Mouse (Mus musculus) naive thymus-derived CD4-positive, alpha-beta T cell, adult 2 months (primary cell): ENCODE data around the gene Scrn2.
A peak's percentile ranks its signal among the peaks of the same experiment; 100 is the strongest.

Experiments
- DNase-seq: peaks from one replicate; pipeline ENCODE4 v3.0.0-alpha.2; 2011; ENCODE audit warnings: low read depth

Gene Scrn2

GRCm38 (mm10) chr11:97029686-97030417 lies at the start of gene Scrn2:
Scrn2 (plus strand) TSS chr11:97029938.
- DNase-seq: peak; percentile 94

DNA sequence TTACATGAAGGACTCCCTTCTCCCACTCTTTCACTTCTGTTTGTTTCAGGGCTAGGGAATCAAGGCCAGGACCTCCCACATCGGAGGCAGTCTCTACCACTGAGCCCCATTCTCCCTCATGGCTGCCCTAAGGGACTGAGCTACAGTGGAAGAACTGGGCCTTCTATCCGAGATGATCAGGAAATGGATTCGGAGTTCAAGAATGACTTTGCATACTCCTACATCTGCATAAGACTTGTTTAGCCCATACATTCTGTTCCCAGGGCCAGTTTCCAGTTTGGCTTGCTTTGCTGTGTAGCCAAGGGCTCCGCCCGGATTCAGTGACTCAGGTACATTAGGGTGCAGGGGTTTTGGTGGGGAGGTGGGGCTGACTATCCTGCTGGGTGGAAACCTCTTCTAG lies 49.7 kb upstream of the Scrn2 start:
- DNase-seq: no peak

GRCm38 (mm10) chr11:96981461-96981860 lies 48.3 kb upstream of the Scrn2 start:
- no peak for DNase-seq

DNA sequence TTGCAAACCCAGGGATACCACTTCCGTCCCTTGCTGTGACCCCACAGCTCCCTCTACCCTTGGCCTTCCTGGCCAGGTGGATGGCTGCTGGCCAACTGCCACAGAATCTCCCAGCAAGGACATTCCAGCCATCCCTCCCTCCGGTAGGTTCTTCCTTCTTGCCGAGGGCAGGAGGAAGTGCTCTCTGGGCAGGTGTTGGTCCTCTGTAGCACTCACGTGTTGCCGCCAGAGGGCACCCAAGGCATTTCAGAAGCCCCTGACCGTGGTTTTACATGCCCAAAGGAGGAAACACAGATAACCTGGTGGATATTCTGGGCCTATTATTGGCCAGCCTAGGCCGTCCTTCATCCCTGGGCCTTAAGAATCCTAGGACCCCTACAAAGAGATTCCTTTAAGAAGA lies 47.4 kb upstream of the Scrn2 start:
- DNase-seq: peak; percentile 93

- DNase-seq: no peak
Observed at GRCm38 (mm10) chr11:96982859-96983258, 46.9 kb upstream of the Scrn2 start, which contains the start of gene Sp2. Sp2 (minus strand) TSS chr11:96982959.

DNA sequence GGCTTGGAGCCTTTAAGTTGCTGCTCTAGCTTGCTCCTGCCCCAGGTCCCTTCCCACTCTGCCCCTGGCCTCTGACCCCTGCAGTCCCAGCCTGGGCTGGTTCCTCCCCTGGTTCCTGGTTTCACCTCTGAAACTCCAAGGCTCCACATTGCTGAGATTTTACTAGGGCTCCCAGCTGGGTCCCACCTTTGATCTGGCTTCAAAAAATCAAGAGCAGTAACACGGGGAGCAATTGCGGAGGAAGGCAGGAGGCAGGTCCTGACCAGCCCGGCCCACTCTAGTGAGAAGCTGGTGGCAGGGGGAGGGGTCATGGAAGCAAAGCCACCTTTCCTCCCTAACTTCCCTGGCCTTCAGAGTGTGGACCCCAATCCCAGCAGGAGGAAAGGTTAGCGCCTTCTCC lies 44.8 kb upstream of the Scrn2 start:
- no peak for DNase-seq

GRCm38 (mm10) chr11:96986463-96986862 lies 43.3 kb upstream of the Scrn2 start:
- DNase-seq: no peak

GRCm38 (mm10) chr11:96987873-96988655 lies 41.7 kb upstream of the Scrn2 start:
- DNase-seq: peak; percentile 91

- no peak for DNase-seq
Observed at GRCm38 (mm10) chr11:96991501-96991900, 38.2 kb upstream of the Scrn2 start.

DNA sequence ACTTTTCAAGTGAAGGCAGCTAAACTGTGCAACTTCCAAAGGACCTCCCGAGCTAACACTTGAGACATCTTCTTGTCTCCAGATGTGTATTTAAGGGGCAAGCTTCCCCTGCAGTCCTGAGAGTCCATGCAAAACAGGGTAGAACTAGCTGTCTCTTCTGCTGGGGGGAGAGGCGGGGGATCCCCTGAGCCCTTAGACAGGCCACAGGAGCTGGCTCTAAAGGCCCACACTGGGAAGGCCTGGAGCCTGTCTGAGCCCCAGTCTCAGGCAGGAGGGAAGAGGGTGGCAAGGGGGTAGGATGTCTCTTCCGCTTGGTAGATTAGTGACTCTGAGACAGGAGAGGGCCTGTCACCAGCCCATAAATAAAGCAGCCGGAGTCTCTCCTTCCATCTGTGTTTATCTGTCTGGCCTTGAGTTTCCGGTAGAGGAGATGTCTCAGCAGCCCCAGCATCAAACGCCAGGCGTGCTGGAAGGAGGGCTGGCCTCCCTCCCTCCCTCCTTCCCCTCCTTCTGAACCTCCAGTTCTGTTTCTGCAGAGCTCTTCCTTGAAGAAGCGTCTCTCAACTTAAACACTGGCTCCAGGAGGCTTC lies 36.9 kb upstream of the Scrn2 start:
- peak; percentile 79 for DNase-seq

DNA sequence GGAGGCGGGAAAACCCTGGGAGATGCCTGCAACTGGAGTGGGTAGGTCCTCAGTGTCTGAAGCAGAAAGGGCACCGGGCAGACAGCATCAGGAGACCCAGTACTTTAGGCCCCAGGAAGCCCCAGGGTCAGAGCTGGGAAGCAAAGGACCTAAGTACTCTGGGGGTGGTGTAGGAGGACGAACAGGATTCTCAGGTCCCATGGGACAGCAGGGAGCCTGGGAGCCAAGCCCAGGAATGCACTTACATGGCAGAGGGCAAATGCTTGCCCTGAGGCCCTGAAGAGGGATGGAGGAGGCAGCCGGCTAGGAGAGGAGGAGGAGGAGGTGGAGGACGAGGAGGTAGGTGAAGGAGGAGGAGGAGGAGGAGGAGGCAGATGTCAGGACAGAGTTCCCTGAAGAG lies 34.7 kb upstream of the Scrn2 start:
- no peak for DNase-seq

DNA sequence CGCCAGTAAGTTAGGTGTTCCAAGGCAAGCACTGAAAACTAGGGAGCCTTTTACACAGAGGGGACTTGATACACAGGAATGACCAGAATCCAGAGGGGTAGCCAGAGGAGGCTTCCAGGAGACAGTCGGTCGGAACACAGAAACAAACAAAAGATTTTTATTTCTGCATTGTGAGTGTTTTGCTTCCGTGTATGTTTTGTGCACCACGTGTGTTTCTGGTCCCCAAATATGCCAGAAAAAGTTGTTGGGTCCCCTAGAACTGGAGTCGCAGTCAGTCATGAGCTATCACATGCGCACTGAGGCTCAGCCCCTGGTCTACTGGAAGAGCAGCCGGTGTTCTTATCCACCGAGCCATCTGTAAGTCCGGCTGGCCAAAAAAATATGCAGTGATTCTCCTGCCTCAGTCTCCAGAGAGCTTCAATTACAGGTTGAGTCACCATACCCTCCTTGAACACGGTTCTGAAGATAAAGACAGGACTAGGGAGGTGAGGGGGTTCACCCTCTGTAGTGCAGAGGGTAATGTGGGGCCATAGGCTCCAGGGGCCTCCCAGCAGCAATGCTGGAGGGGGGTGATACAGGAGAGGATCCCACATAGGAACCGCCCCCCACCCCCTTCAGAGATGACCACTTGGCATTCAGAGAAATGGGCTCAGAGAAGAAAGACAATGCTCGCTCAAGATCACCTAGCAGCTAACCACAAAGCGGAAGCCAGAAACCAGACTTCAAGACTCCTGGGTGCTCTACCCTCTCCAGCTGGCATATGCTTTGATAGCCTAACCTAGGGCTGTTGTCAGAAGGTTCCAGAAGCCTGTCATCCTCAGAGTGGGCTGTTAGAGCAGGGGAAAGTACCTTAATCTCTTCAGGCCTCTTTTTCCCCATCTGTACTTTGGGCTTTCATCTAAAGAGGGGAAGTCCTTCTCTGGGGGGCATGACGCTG lies 33.6 kb upstream of the Scrn2 start:
- peak; percentile 92 for DNase-seq

DNA sequence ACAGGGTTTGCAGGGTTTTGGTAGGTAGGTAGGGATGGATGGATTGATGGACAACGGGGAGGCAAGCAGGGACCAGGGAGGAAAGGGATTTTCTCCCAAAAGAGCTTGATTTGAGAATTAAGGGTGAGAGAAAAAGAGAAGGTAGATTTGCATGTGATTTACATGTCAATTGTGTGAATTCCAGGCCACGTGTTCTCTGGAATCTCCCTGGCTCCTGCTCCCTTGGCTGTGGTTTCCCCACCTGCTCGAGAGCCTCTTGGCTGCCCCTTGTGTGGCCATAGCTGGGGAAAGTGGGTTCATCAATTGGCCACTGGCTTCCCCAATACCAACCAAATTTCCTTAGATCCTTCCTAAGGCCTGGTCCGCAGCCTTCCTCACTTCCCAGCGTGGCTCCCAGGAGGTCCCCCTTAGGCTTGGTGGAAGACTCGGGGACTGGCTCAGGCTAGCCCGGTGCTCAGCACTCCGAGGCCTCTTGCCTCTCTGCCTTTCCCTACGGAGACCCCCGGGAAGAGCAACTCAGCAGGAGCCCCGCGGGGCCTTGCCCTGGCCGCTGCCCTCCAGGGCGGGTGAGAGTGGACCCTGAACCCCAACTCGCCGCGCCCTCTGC lies 32.9 kb upstream of the Scrn2 start:
- DNase-seq: no peak

DNA sequence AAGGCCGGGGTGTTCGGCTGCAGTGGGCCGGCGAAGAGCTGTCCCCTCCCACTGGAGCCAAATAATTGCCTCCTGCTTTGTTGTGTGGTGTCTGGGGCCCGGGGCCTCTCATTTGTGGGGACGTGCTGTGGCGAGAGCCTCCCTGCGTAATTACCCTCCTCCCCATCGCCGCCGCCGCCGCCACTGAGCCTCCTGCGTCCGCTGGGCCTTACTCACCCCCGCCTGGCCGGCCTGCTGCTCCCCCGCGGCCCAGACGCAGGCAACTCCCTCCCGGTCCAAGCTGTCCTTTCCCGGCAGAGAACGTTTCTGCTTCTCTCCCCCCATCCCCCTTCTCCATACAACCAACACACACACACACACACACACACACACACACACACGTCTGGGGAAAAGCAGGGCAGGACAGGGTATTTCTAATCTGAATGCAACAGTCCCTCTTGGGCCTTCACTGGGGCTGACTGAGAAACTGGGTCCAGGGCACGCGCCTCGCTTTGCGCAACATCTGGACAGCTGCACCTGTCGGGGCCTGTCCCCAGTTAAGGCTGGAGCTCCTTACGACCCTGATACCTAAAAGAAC lies 32.3 kb upstream of the Scrn2 start:
- DNase-seq: no peak

GRCm38 (mm10) chr11:97003170-97003569 lies 26.6 kb upstream of the Scrn2 start:
- DNase-seq: no peak

GRCm38 (mm10) chr11:97007093-97007794 lies 22.5 kb upstream of the Scrn2 start:
- peak; percentile 67 for DNase-seq

- no peak for DNase-seq
Observed at GRCm38 (mm10) chr11:97009198-97009790, 20.4 kb upstream of the Scrn2 start.

- no peak for DNase-seq
Observed at GRCm38 (mm10) chr11:97013121-97013670, 16.5 kb upstream of the Scrn2 start, which contains the start of gene Sp6. Sp6 (plus strand) TSS chr11:97013394.
